Mouse (Mus musculus) embryonic fibroblast, embryonic 13.5 days (primary cell): ENCODE data around the gene Mgat5.

Experiments
- CTCF ChIP-seq: IDR thresholded peaks from 2 replicates; pipeline ENCODE4 v1.5.1; 2011; ENCODE audit warnings: mild to moderate bottlenecking, control low read depth, low read length, moderate library complexity, borderline replicate concordance; ENCODE audit not compliant: insufficient read depth
- POLR2A ChIP-seq: IDR thresholded peaks from 2 replicates; pipeline ENCODE4 v1.6.1; 2011; ENCODE audit warnings: low read depth, mild to moderate bottlenecking, control low read depth, low read length, moderate library complexity

GRCm38 (mm10) chr1:127318486-127318885, 113.7 kb downstream of the Mgat5 start:
- TF ChIP-seq POLR2A (no peak), CTCF (no peak)
